Comparison of ENCODE assay signal across 7 mouse cellular contexts in the genomic region with DNA sequence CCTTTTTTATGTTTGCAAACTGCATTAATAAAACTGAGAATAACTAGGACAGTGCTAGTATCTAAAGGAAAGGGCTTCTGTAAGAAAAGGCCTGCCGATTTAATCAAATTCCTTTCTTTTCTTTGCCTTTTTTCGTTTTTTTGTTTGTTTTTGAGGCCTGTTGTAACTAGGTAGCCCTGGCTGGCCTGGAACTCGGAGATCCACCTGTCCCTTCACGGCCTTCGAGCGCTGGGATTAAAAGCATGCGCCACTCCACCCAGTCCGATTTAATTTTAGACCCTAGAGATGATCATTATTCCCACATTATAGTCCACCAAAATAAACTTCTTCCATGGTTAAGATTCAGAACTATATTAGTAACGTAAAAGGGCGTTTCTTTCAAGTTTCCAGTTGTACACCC. TPM values are rescaled to one million over a fixed set of nuclear protein-coding genes. Genes with fewer than 3 reads are reported as not detected.
A peak's percentile ranks its signal among the peaks of the same experiment; 100 is the strongest.
DNase-seq lines count a peak whose midpoint lies in the region; ATAC-seq lines count a peak whose summit lies in the region.

No protein-coding gene starts in this region.

- ATAC-seq in forebrain, embryonic 15.5 days (replicated peaks), result no peak
- no peak for ATAC-seq in midbrain, embryonic 16.5 days
- no peak for ATAC-seq in megakaryocyte progenitor cell, adult 5-6 weeks (replicated peaks; ENCODE audit: poor library complexity)

- H3K36me3 ChIP-seq in forebrain, embryonic 15.5 days, result no peaks in the 10 kb centered on the region
- H3K36me3 ChIP-seq in midbrain, embryonic 16.5 days (ENCODE audit: control insufficient read depth, insufficient read depth, low read length), result no peaks in the 10 kb centered on the region

- DNase-seq in thymus, postnatal 4 days, result peak; percentile 15
- no peak for DNase-seq in thymus, postnatal 14 days
- DNase-seq in kidney, postnatal 4 days, result peak; percentile 26 to 42
- DNase-seq in frontal cortex, postnatal 10 days (ENCODE audit: low spot score in 2 of 2), result no peak

- peaks cover 13% of the 10 kb centered on the region for H3K4me1 ChIP-seq in forebrain, embryonic 15.5 days
- H3K4me1 ChIP-seq in midbrain, embryonic 16.5 days (ENCODE audit: control insufficient read depth, insufficient read depth, low read length), result peaks cover 7% of the 10 kb centered on the region

- 30% methylated on average over 10 of the region's 10 CpGs for WGBS in forebrain, embryonic 15.5 days
- WGBS in midbrain, embryonic 16.5 days, result 24% methylated on average over 10 of the region's 10 CpGs

- peak overlapping the region; percentile 50 for H3K9ac ChIP-seq in forebrain, embryonic 15.5 days (replicated peaks)
- H3K9ac ChIP-seq in midbrain, embryonic 16.5 days (ENCODE audit: low read depth, low read length), result peak overlapping the region; percentile 69

- H3K4me2 ChIP-seq in forebrain, embryonic 15.5 days (replicated peaks), result peak overlapping the region; percentile 49
- peak overlapping the region; percentile 58 for H3K4me2 ChIP-seq in midbrain, embryonic 16.5 days (ENCODE audit: low read length)

- H3K27ac ChIP-seq in forebrain, embryonic 15.5 days (replicated peaks), result peak overlapping the region; percentile 94
- peak overlapping the region; percentile 92 for H3K27ac ChIP-seq in midbrain, embryonic 16.5 days (ENCODE audit: low read length)

- H3K4me3 ChIP-seq in forebrain, embryonic 15.5 days, result peak overlapping the region; percentile 59
- peak overlapping the region; percentile 50 for H3K4me3 ChIP-seq in midbrain, embryonic 16.5 days (ENCODE audit: low read depth, low read length)

- no peaks in the 10 kb centered on the region for H3K27me3 ChIP-seq in forebrain, embryonic 15.5 days
- no peaks in the 10 kb centered on the region for H3K27me3 ChIP-seq in midbrain, embryonic 16.5 days (ENCODE audit: control insufficient read depth, insufficient read depth, low read depth, low read length)

- H3K9me3 ChIP-seq in forebrain, embryonic 15.5 days, result no peaks in the 10 kb centered on the region
- H3K9me3 ChIP-seq in midbrain, embryonic 16.5 days (replicated peaks; ENCODE audit: control insufficient read depth, low read length, poor library complexity, severe bottlenecking), result no peaks in the 10 kb centered on the region

RNA-seq across cellular contexts. Expression of gene Morf4l2, which starts 1.2 kb away (rescaled TPM):
- 552 and 561 TPM in 2 replicates for polyA plus RNA-seq in forebrain, embryonic 15.5 days (2015; fragmentation: Nextera tagmentation; extraction: Ambion mirVana)
- 612 and 639 TPM in 2 replicates for polyA plus RNA-seq in midbrain, embryonic 16.5 days (2015; fragmentation: Nextera tagmentation; extraction: Ambion mirVana)
- total RNA-seq in megakaryocyte progenitor cell, adult 5-6 weeks (2015), result 250 and 251 TPM in 2 replicates
- 707 and 925 TPM in 2 replicates for total RNA-seq in megakaryocyte progenitor cell, adult 5-6 weeks (2017)

RNA-seq across cellular contexts. Expression of gene Tceal1, which starts 34.5 kb away (rescaled TPM):
- 19.3 and 20.2 TPM in 2 replicates for polyA plus RNA-seq in forebrain, embryonic 15.5 days (2015; fragmentation: Nextera tagmentation; extraction: Ambion mirVana)
- 25.0 and 29.3 TPM in 2 replicates for polyA plus RNA-seq in midbrain, embryonic 16.5 days (2015; fragmentation: Nextera tagmentation; extraction: Ambion mirVana)
- total RNA-seq in megakaryocyte progenitor cell, adult 5-6 weeks (2015), result 0.83 and 1.3 TPM in 2 replicates
- total RNA-seq in megakaryocyte progenitor cell, adult 5-6 weeks (2017), result 0.33 and 0.88 TPM in 2 replicates

RNA-seq across cellular contexts. Expression of gene Glra4, which starts 37.7 kb away (rescaled TPM):
- 0.17 TPM in 1 of 2 replicates, not detected in the other for polyA plus RNA-seq in forebrain, embryonic 15.5 days (2015; fragmentation: Nextera tagmentation; extraction: Ambion mirVana)
- not detected in 2 replicates for polyA plus RNA-seq in midbrain, embryonic 16.5 days (2015; fragmentation: Nextera tagmentation; extraction: Ambion mirVana)
- total RNA-seq in megakaryocyte progenitor cell, adult 5-6 weeks (2015), result not detected in 2 replicates
- not detected in 2 replicates for total RNA-seq in megakaryocyte progenitor cell, adult 5-6 weeks (2017)

Comparison
In these comparisons a context has a peak if more than half of its experiments do, and no peak if none do; other contexts are left out.
1. DNase-seq: peak in thymus, postnatal 4 days (single experiment) and kidney, postnatal 4 days (2 of 2); none in thymus, postnatal 14 days (single experiment) and frontal cortex, postnatal 10 days (0 of 2).